21 mouse cellular contexts compared by ENCODE assay signal in genomic region chr2:30130156-30130555, GRCm38 (mm10).
"Had no signal": no experiment of that assay in that cellular context is flagged by ENCODE, and none has a peak within 500 bp of the region (broad histone marks: within the 10 kb centered on the region; RNA-seq: fewer than 3 reads in every experiment).

No protein-coding gene starts in this region.

- H3K9ac ChIP-seq: limb, embryonic 13.5 days; liver, embryonic 14.5 days; liver, postnatal 0 days; lung, embryonic 14.5 days; midbrain, embryonic 12.5 days; midbrain, embryonic 15.5 days; neural tube, embryonic 12.5 days; neural tube, embryonic 15.5 days had no signal

- H3K9me3 ChIP-seq: limb, embryonic 10.5 days; limb, embryonic 13.5 days; midbrain, embryonic 12.5 days; midbrain, embryonic 15.5 days; neural tube, embryonic 12.5 days; neural tube, embryonic 15.5 days had no signal

- ATAC-seq: inflammation-experienced regulatory T-cells, adult 6 months; intestine, embryonic 16.5 days; liver, postnatal 0 days; lung, postnatal 0 days; midbrain, embryonic 15.5 days had no signal

- H3K27me3 ChIP-seq: limb, embryonic 13.5 days; midbrain, embryonic 12.5 days; midbrain, embryonic 15.5 days; neural tube, embryonic 12.5 days; neural tube, embryonic 15.5 days had no signal

- DNase-seq: liver; liver, postnatal 0 days; lung, embryonic 14.5 days; right cerebral cortex, adult 18-20 months; right cerebral cortex, postnatal 14 days; right cerebral cortex, postnatal 4 days; thymus, adult 2 months; thymus, postnatal 14 days; thymus, postnatal 4 days had no signal

- H3K27ac ChIP-seq: limb, embryonic 10.5 days; limb, embryonic 13.5 days; liver, embryonic 14.5 days; macrophage; midbrain, embryonic 12.5 days; midbrain, embryonic 15.5 days; neural tube, embryonic 12.5 days; neural tube, embryonic 15.5 days; stomach, postnatal 0 days had no signal

- H3K4me3 ChIP-seq: limb, embryonic 10.5 days; limb, embryonic 13.5 days; midbrain, embryonic 12.5 days; midbrain, embryonic 15.5 days; neural tube, embryonic 12.5 days; neural tube, embryonic 15.5 days had no signal

- H3K4me2 ChIP-seq: limb, embryonic 13.5 days; lung, embryonic 14.5 days; midbrain, embryonic 12.5 days; midbrain, embryonic 15.5 days; neural tube, embryonic 12.5 days; neural tube, embryonic 15.5 days had no signal

- H3K36me3 ChIP-seq: midbrain, embryonic 12.5 days; midbrain, embryonic 15.5 days; neural tube, embryonic 15.5 days had no signal
